Mouse (Mus musculus): ENCODE data around the gene Slc6a16. TPM values are rescaled to one million over a fixed set of nuclear protein-coding genes. Genes with fewer than 3 reads are reported as not detected.

Slc6a16 gene
- polyA plus RNA-seq, 1 experiment = not detected

- H3K4me1 ChIP-seq (ENCODE audit: control insufficient read depth, insufficient read depth, insufficient read length) = peaks cover 17% of the 10 kb centered on the region; the same call in 1 of the 2 replicates
- no peak for DNase-seq (ENCODE audit: low read depth in 1 of 2, low spot score in 2 of 2)
- H3K27me3 ChIP-seq (ENCODE audit: control insufficient read depth, insufficient read depth, low read length) = peaks cover 8% of the 10 kb centered on the region
- no peak within 1 kb of the TSS for H3K27ac ChIP-seq (ENCODE audit: insufficient read depth, low read length)
- H3K36me3 ChIP-seq (ENCODE audit: control insufficient read depth, insufficient read depth, low read length) = no peaks in the 10 kb centered on the region
- TF ChIP-seq POLR2A (IDR thresholded peaks at IDR 0.05; ENCODE audit: low read depth, low read length) (no peak), CTCF (IDR thresholded peaks at IDR 0.05; ENCODE audit: extremely low read depth, insufficient read depth, insufficient read length, insufficient replicate concordance) (no peak)
- H3K4me3 ChIP-seq (ENCODE audit: extremely low read depth, insufficient read depth, insufficient read length) = peak within 1 kb of the TSS; percentile 40; the same call in 1 of the 2 replicates
- 11% methylated on average over 54 of the region's 55 CpGs for WGBS
These were observed 25.0 kb upstream of the Slc6a16 start, which contains the start of gene Tead2 for GRCm38 (mm10) chr7:45215673-45216441. Tead2 (plus strand) TSS chr7:45215753.

GRCm38 (mm10) chr7:45216442-45217183 lies 24.3 kb upstream of the Slc6a16 start:
- no peak for DNase-seq (ENCODE audit: low read depth in 1 of 2, low spot score in 2 of 2)
- TF ChIP-seq POLR2A (IDR thresholded peaks at IDR 0.05; ENCODE audit: low read depth, low read length) = no peak
- no peak for TF ChIP-seq CTCF (IDR thresholded peaks at IDR 0.05; ENCODE audit: extremely low read depth, insufficient read depth, insufficient read length, insufficient replicate concordance)
- peaks cover 8% of the 10 kb centered on the region for H3K27me3 ChIP-seq (ENCODE audit: control insufficient read depth, insufficient read depth, low read length)
- peaks cover 12% of the 10 kb centered on the region; the same call in 1 of the 2 replicates for H3K4me1 ChIP-seq (ENCODE audit: control insufficient read depth, insufficient read depth, insufficient read length)
- no peak overlapping the region for H3K4me3 ChIP-seq (ENCODE audit: extremely low read depth, insufficient read depth, insufficient read length)
- no peaks in the 10 kb centered on the region for H3K36me3 ChIP-seq (ENCODE audit: control insufficient read depth, insufficient read depth, low read length)
- H3K27ac ChIP-seq (ENCODE audit: insufficient read depth, low read length) = no peak overlapping the region
- WGBS = 18% methylated on average over 13 of the region's 13 CpGs

- Histone ChIP-seq H3K4me1 (ENCODE audit: control insufficient read depth, insufficient read depth, insufficient read length) (peaks cover 5% of the 10 kb centered on the region; the same call in 1 of the 2 replicates), H3K4me3 (ENCODE audit: extremely low read depth, insufficient read depth, insufficient read length) (no peak overlapping the region), H3K36me3 (ENCODE audit: control insufficient read depth, insufficient read depth, low read length) (no peaks in the 10 kb centered on the region), H3K27me3 (ENCODE audit: control insufficient read depth, insufficient read depth, low read length) (no peaks in the 10 kb centered on the region), H3K27ac (ENCODE audit: insufficient read depth, low read length) (no peak overlapping the region)
- TF ChIP-seq POLR2A (IDR thresholded peaks at IDR 0.05; ENCODE audit: low read depth, low read length) (no peak), CTCF (IDR thresholded peaks at IDR 0.05; ENCODE audit: extremely low read depth, insufficient read depth, insufficient read length, insufficient replicate concordance) (no peak)
- 24% methylated on average over 2 of the region's 2 CpGs for WGBS
- no peak for DNase-seq (ENCODE audit: low read depth in 1 of 2, low spot score in 2 of 2)
These were observed 19.2 kb upstream of the Slc6a16 start for GRCm38 (mm10) chr7:45221680-45222079.

- TF ChIP-seq POLR2A (IDR thresholded peaks at IDR 0.05; ENCODE audit: low read depth, low read length) (no peak), CTCF (IDR thresholded peaks at IDR 0.05; ENCODE audit: extremely low read depth, insufficient read depth, insufficient read length, insufficient replicate concordance) (no peak)
- DNase-seq (ENCODE audit: low read depth in 1 of 2, low spot score in 2 of 2) = no peak
- 95% methylated on average over 7 of the region's 7 CpGs for WGBS
- Histone ChIP-seq H3K4me1 (ENCODE audit: control insufficient read depth, insufficient read depth, insufficient read length) (peaks cover 10% of the 10 kb centered on the region; the same call in 1 of the 2 replicates), H3K4me3 (ENCODE audit: extremely low read depth, insufficient read depth, insufficient read length) (no peak overlapping the region), H3K27me3 (ENCODE audit: control insufficient read depth, insufficient read depth, low read length) (no peaks in the 10 kb centered on the region), H3K27ac (ENCODE audit: insufficient read depth, low read length) (no peak overlapping the region), H3K36me3 (ENCODE audit: control insufficient read depth, insufficient read depth, low read length) (no peaks in the 10 kb centered on the region)
These were observed 16.1 kb upstream of the Slc6a16 start for GRCm38 (mm10) chr7:45224826-45225225.

GRCm38 (mm10) chr7:45226421-45226820 lies 14.5 kb upstream of the Slc6a16 start:
- Histone ChIP-seq H3K4me1 (ENCODE audit: control insufficient read depth, insufficient read depth, insufficient read length) (peaks cover 12% of the 10 kb centered on the region; the same call in 1 of the 2 replicates), H3K4me3 (ENCODE audit: extremely low read depth, insufficient read depth, insufficient read length) (no peak overlapping the region), H3K27me3 (ENCODE audit: control insufficient read depth, insufficient read depth, low read length) (no peaks in the 10 kb centered on the region), H3K36me3 (ENCODE audit: control insufficient read depth, insufficient read depth, low read length) (no peaks in the 10 kb centered on the region), H3K27ac (ENCODE audit: insufficient read depth, low read length) (no peak overlapping the region)
- 92% methylated on average over 5 of the region's 5 CpGs for WGBS
- no peak for TF ChIP-seq CTCF (IDR thresholded peaks at IDR 0.05; ENCODE audit: extremely low read depth, insufficient read depth, insufficient read length, insufficient replicate concordance)
- DNase-seq (ENCODE audit: low read depth in 1 of 2, low spot score in 2 of 2) = no peak

GRCm38 (mm10) chr7:45228548-45228947 lies 12.3 kb upstream of the Slc6a16 start:
- H3K4me3 ChIP-seq (ENCODE audit: extremely low read depth, insufficient read depth, insufficient read length) = no peak overlapping the region
- peaks cover 13% of the 10 kb centered on the region; the same call in 1 of the 2 replicates for H3K4me1 ChIP-seq (ENCODE audit: control insufficient read depth, insufficient read depth, insufficient read length)
- H3K36me3 ChIP-seq (ENCODE audit: control insufficient read depth, insufficient read depth, low read length) = peaks cover 3% of the 10 kb centered on the region
- TF ChIP-seq POLR2A (IDR thresholded peaks at IDR 0.05; ENCODE audit: low read depth, low read length) (no peak), CTCF (IDR thresholded peaks at IDR 0.05; ENCODE audit: extremely low read depth, insufficient read depth, insufficient read length, insufficient replicate concordance) (no peak)
- DNase-seq (ENCODE audit: low read depth in 1 of 2, low spot score in 2 of 2) = no peak
- 96% methylated on average over 18 of the region's 18 CpGs for WGBS
- no peak overlapping the region for H3K27ac ChIP-seq (ENCODE audit: insufficient read depth, low read length)
- no peaks in the 10 kb centered on the region for H3K27me3 ChIP-seq (ENCODE audit: control insufficient read depth, insufficient read depth, low read length)
